Mouse (Mus musculus) forebrain, postnatal 0 days (tissue): ENCODE measurements at regions not wholly inside any gene's neighbourhood (a gene's known extent, or its start where the extent isn't known, plus 50 kb on each side); places are given as distances from the start of the nearest gene placed in this dataset.

Source experiments
- ATAC-seq: fragments of 200-750 bp; cut with Nextera tagmentation; 2 replicates; pipeline ENCODE4 v1.8.0; 2017; ENCODE audit warnings: mild to moderate bottlenecking, moderate library complexity
- DNase-seq: peaks from one replicate; pipeline ENCODE4 v3.0.0-alpha.2; 2015
- H3K27ac ChIP-seq: fragments of 300-500 bp; sonication (generic); 2 replicates; pipeline ENCODE4 v1.5.1; 2014; ENCODE audit warnings: low read depth, mild to moderate bottlenecking, antibody characterized with exemption, low read length, moderate library complexity, mixed read lengths
- H3K27me3 ChIP-seq: fragments of 300-500 bp; sonication (generic); 2 replicates; pipeline ENCODE4 v1.6.1; 2014; ENCODE audit warnings: mild to moderate bottlenecking, low read length, mixed read lengths; ENCODE audit not compliant: insufficient read depth
- H3K36me3 ChIP-seq: fragments of 300-500 bp; sonication (generic); 2 replicates; pipeline ENCODE4 v1.6.1; 2014; ENCODE audit warnings: mild to moderate bottlenecking, moderate library complexity; ENCODE audit not compliant: insufficient read depth
- H3K4me1 ChIP-seq: fragments of 300-500 bp; sonication (generic); 2 replicates; pipeline ENCODE4 v1.6.1; 2014; ENCODE audit warnings: antibody characterized with exemption; ENCODE audit not compliant: insufficient read depth
- H3K4me2 ChIP-seq: fragments of 300-500 bp; sonication (generic); 2 replicates; pipeline ENCODE4 v1.6.1; 2014; ENCODE audit warnings: low read depth, mild to moderate bottlenecking, moderate library complexity
- H3K4me3 ChIP-seq: fragments of 300-500 bp; sonication (generic); 2 replicates; pipeline ENCODE4 v1.5.1; 2014; ENCODE audit warnings: low read depth, low read length, mixed read lengths
- H3K9ac ChIP-seq: fragments of 300-500 bp; sonication (generic); 2 replicates; pipeline ENCODE4 v1.6.1; 2014; ENCODE audit warnings: mild to moderate bottlenecking
- H3K9me3 ChIP-seq: fragments of 300-500 bp; sonication (generic); 2 replicates; pipeline ENCODE4 v1.6.1; 2016; ENCODE audit warnings: low read length
- CTCF ChIP-seq: sonication (generic); IDR thresholded peaks from 2 replicates; pipeline ENCODE4 v1.5.1; 2016; ENCODE audit warnings: antibody characterized with exemption, control low read depth, low read depth
- WGBS: fragments of 180-500 bp; shearing (Covaris S2); extraction: QIAGEN DNeasy Blood & Tissue Kit; methylation state at CpG from one replicate; pipeline ENCODE4 v1.1.7; 2014; 5-methylcytosine and 5-hydroxymethylcytosine counted together

DNA sequence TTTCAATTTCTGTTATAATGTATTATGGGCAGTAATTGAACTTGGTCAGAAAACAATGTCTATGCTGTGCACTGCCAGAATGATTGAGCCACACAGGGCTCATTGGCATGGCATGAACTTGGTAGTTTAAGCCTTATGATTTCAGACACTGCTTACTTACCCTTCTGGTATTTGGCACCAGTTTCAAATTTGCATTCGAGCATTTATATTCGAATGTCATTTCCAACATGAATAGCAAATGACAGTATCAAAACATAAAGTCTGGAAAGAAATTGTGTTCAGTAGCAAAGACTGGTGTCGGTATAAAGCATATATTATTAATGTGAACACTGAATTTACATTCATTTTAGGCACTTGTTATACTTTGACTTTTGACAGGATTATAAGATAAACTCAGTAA lies 50.8 kb upstream of the Robo2 start:
- no peak for DNase-seq
- Histone ChIP-seq H3K9ac (no peak overlapping the region), H3K36me3 (no peaks in the 10 kb centered on the region), H3K27me3 (no peaks in the 10 kb centered on the region), H3K4me2 (no peak overlapping the region), H3K27ac (no peak overlapping the region), H3K4me3 (no peak overlapping the region), H3K9me3 (no peaks in the 10 kb centered on the region), H3K4me1 (0 out of 2 replicates have a peak, but pooled peaks cover 4% of the 10 kb centered on the region)
- ATAC-seq, result no peak
- WGBS, result 43% methylated on average over 3 of the region's 3 CpGs
- TF ChIP-seq CTCF, result no peak
